Mouse (Mus musculus): ENCODE results near the gene Rhot1. TPM values are rescaled to one million over a fixed set of nuclear protein-coding genes. Genes with fewer than 3 reads are reported as not detected.

Gene Rhot1
- polyA plus RNA-seq (2012; rRNA removed): 30.3 and 35.5 TPM in 2 replicates

DNA sequence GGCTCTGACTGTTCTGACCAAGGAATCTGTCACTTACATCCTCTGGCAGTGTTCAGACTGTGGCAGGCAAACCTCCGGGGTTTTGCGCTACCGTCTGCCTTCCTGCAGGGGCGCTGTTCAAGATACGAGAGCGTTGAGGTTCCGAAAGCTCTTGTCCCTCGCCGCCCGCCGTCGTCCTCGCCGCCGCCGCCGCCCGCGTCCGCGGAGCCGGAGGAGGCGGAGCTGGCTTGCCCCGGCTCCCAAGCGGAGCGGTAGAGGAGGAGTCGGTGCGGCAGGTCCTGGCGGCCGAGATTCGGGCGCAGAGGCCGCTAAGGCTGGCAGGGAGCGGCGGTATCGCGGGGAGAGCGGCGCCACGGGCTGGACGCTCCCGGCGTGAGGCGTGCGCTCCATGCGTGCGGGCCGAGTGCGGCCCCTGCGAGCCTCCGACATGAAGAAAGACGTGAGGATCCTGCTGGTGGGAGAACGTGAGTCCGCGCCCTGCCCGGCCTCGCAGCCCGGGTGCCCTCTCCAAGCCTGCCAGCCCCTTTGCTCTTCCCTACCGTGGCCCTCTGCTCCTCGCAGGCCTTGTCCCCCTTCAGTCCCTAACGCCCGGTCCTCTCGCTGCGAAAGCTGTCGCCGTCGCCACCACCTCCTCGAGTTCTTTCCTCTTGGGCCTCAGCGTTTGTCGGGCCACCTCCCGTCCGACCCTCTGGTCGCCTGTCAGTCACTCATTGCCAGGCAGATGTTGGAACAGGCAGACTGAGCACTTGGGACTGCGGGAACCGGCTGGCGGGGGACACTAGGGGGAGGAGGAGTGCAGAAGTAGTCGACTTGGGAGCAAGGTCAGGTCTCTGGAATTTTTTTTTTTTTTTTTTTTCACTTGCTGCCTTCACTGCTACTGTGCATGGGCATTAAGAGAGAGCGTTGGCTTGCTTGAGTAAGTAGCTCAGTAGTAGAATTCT, at the start of gene Rhot1:
Gene Rhot1, plus strand, starts transcription at position 160 of the 941 bp plus-strand sequence.
- no peaks in the 10 kb centered on the region for H3K27me3 ChIP-seq (ENCODE audit: control insufficient read depth, insufficient read depth, low read length)
- peaks cover 2% of the 10 kb centered on the region for H3K4me1 ChIP-seq (ENCODE audit: control insufficient read depth, insufficient read depth, low read length)
- TF ChIP-seq CTCF (IDR thresholded peaks at IDR 0.05; ENCODE audit: control insufficient read depth, insufficient read depth, insufficient replicate concordance, low read depth, low read length) (peak; percentile 94), POLR2A (IDR thresholded peaks at IDR 0.05; ENCODE audit: control insufficient read depth, low read depth, low read length) (peak; percentile 74)
- no peaks in the 10 kb centered on the region for H3K36me3 ChIP-seq (ENCODE audit: control insufficient read depth, insufficient read depth, low read length)
- H3K27ac ChIP-seq (ENCODE audit: control insufficient read depth, insufficient read depth, low read depth, low read length): peak within 1 kb of the TSS; percentile 91
- peak within 1 kb of the TSS; percentile 98 for H3K4me3 ChIP-seq (ENCODE audit: control insufficient read depth, low read depth, low read length)

DNA sequence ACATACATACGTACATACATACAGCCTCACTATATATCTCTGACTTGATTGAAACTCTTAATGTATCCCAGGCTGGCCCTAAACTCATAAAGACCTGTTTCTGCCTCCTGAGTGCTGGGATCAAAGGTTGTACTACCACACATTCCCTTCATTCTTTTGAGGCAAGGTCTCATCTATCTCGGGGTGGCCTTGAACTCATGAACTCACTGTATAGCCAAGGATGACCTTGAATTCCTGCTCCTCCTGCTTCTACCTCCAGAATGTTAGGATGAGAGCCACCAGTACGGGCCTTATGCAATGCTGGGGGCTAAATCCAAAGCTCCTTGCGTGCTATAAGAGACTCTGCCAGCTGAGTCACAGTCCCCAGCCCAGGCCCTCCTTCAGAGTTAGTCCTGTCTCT, 47.8 kb upstream of the Rhot1 start:
- no peaks in the 10 kb centered on the region for H3K27me3 ChIP-seq (ENCODE audit: control insufficient read depth, insufficient read depth, low read length)
- no peak overlapping the region for H3K27ac ChIP-seq (ENCODE audit: control insufficient read depth, insufficient read depth, low read depth, low read length)
- H3K36me3 ChIP-seq (ENCODE audit: control insufficient read depth, insufficient read depth, low read length): no peaks in the 10 kb centered on the region
- no peak overlapping the region for H3K4me3 ChIP-seq (ENCODE audit: control insufficient read depth, low read depth, low read length)
- TF ChIP-seq CTCF (IDR thresholded peaks at IDR 0.05; ENCODE audit: control insufficient read depth, insufficient read depth, insufficient replicate concordance, low read depth, low read length) (no peak), POLR2A (IDR thresholded peaks at IDR 0.05; ENCODE audit: control insufficient read depth, low read depth, low read length) (no peak)
- no peaks in the 10 kb centered on the region; the same call in 1 of the 2 replicates for H3K4me1 ChIP-seq (ENCODE audit: control insufficient read depth, insufficient read depth, low read length)

DNA sequence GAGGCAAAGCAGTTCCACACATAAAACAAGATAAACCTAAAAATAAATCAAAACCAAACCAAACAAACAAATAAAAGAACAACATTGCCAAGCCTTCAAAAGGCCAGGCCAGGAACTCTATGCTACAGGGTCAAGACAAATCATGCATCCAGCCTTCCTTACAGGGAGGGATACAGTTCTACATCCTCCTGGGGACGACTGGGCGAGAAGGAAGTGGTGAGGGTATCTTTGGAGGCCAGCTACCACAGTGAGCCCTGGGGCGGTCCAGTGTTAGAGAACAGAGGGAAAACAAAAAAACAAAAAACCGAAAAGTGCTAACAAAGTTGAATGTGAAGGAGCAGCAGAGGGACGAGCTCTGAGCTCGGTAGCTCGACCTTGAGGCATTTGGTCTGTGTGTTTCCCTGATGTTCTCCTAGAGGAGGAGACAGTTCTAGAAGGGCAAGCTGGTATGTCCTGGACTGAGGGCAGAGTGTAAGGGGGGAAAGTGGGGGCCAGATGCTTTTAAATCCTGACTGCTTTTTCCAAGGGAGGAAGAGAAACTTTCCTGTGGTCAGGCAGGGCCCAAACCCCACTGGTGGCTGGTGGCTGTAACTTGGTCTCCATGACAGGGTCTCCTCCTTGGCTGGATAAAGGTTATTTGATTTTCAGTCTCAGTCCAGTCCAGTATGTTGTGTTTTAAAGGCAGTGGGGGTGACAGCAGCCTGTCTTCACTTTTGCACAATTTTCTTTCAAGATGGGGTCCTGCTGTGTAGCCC, 45.3 kb upstream of the Rhot1 start:
- TF ChIP-seq CTCF (IDR thresholded peaks at IDR 0.05; ENCODE audit: control insufficient read depth, insufficient read depth, insufficient replicate concordance, low read depth, low read length) (no peak), POLR2A (IDR thresholded peaks at IDR 0.05; ENCODE audit: control insufficient read depth, low read depth, low read length) (no peak)
- Histone ChIP-seq H3K27ac (ENCODE audit: control insufficient read depth, insufficient read depth, low read depth, low read length) (no peak overlapping the region), H3K36me3 (ENCODE audit: control insufficient read depth, insufficient read depth, low read length) (no peaks in the 10 kb centered on the region), H3K4me3 (ENCODE audit: control insufficient read depth, low read depth, low read length) (no peak overlapping the region), H3K4me1 (ENCODE audit: control insufficient read depth, insufficient read depth, low read length) (no peaks in the 10 kb centered on the region; the same call in 1 of the 2 replicates), H3K27me3 (ENCODE audit: control insufficient read depth, insufficient read depth, low read length) (no peaks in the 10 kb centered on the region)

DNA sequence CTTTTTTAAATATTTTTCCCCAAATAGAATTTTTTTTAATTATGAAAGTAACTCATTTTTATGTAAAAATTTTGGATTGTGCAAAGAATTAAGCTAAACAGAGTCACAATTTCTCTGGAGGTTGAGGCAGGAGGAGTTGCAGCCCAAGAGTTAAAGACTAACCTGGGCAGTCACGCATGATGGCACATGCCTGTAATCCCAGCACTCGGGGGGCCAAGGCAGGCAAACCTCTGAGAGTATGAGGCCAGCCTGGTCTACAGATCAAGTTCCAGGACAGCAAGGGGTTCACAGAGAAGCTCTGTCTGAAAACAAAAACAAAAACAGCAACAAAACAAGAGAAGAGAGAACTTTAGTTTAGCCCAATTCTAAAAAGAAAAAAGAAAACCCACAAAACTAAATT, 44.6 kb upstream of the Rhot1 start:
- H3K4me3 ChIP-seq (ENCODE audit: control insufficient read depth, low read depth, low read length): no peak overlapping the region
- no peak for TF ChIP-seq POLR2A (IDR thresholded peaks at IDR 0.05; ENCODE audit: control insufficient read depth, low read depth, low read length)
- TF ChIP-seq CTCF (IDR thresholded peaks at IDR 0.05; ENCODE audit: control insufficient read depth, insufficient read depth, insufficient replicate concordance, low read depth, low read length): no peak
- no peaks in the 10 kb centered on the region; the same call in 1 of the 2 replicates for H3K4me1 ChIP-seq (ENCODE audit: control insufficient read depth, insufficient read depth, low read length)
- no peaks in the 10 kb centered on the region for H3K27me3 ChIP-seq (ENCODE audit: control insufficient read depth, insufficient read depth, low read length)
- no peak overlapping the region for H3K27ac ChIP-seq (ENCODE audit: control insufficient read depth, insufficient read depth, low read depth, low read length)
- H3K36me3 ChIP-seq (ENCODE audit: control insufficient read depth, insufficient read depth, low read length): no peaks in the 10 kb centered on the region

DNA sequence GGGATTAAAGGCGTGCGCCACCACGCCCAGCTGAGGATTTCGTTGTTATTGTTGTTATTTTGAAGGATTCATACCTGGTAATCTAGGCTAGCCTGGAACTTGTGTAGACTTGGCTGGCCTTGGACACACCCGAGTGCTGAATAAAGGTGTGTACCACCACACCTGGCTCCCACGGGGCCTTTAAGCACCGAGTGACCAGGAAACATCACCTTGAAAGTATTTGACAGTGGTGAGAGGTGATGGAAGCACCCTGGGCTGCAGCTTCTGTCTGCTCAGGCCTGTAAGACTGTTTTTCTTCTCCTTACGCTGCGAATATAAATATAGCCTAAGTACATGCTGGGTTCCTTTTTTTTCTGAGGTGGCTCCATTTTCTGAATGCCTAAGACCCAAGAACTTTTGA, 40.7 kb upstream of the Rhot1 start:
- Histone ChIP-seq H3K4me3 (ENCODE audit: control insufficient read depth, low read depth, low read length) (no peak overlapping the region), H3K36me3 (ENCODE audit: control insufficient read depth, insufficient read depth, low read length) (no peaks in the 10 kb centered on the region), H3K4me1 (ENCODE audit: control insufficient read depth, insufficient read depth, low read length) (no peaks in the 10 kb centered on the region), H3K27me3 (ENCODE audit: control insufficient read depth, insufficient read depth, low read length) (no peaks in the 10 kb centered on the region), H3K27ac (ENCODE audit: control insufficient read depth, insufficient read depth, low read depth, low read length) (no peak overlapping the region)
- no peak for TF ChIP-seq CTCF (IDR thresholded peaks at IDR 0.05; ENCODE audit: control insufficient read depth, insufficient read depth, insufficient replicate concordance, low read depth, low read length)
- TF ChIP-seq POLR2A (IDR thresholded peaks at IDR 0.05; ENCODE audit: control insufficient read depth, low read depth, low read length): no peak

DNA sequence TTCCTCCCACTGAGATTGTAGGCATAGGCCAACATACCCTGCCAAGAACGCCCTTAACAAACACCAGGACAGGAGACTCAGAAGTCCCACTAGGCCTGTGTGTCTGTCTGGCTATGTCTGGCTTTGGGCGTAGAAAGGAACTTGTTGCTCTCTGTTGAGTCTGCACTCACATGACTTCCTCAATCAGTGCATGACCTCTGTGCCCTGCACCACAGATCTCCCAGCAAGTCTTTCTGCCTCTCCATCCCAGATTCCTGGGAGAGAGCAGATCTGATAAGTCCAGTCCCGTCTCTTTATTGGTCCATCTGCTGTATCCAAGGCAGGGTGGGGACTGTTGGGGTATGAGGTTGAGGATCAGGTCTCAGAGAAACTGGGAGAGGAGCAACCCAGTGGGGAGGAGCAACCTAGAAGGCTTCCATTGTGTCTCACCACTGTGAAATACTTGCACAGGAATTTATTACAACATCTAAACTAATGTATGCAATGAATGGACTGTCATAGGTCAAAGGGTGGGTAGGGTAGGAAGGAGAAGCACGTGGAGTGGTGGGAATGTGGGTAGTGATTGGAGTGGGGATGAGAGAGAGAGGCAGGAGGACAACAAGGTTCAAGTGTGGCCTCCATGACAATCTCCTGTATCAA, 40.1 kb upstream of the Rhot1 start:
- Histone ChIP-seq H3K4me3 (ENCODE audit: control insufficient read depth, low read depth, low read length) (no peak overlapping the region), H3K27ac (ENCODE audit: control insufficient read depth, insufficient read depth, low read depth, low read length) (no peak overlapping the region), H3K4me1 (ENCODE audit: control insufficient read depth, insufficient read depth, low read length) (no peaks in the 10 kb centered on the region), H3K36me3 (ENCODE audit: control insufficient read depth, insufficient read depth, low read length) (no peaks in the 10 kb centered on the region), H3K27me3 (ENCODE audit: control insufficient read depth, insufficient read depth, low read length) (no peaks in the 10 kb centered on the region)
- TF ChIP-seq CTCF (IDR thresholded peaks at IDR 0.05; ENCODE audit: control insufficient read depth, insufficient read depth, insufficient replicate concordance, low read depth, low read length) (no peak), POLR2A (IDR thresholded peaks at IDR 0.05; ENCODE audit: control insufficient read depth, low read depth, low read length) (no peak)

DNA sequence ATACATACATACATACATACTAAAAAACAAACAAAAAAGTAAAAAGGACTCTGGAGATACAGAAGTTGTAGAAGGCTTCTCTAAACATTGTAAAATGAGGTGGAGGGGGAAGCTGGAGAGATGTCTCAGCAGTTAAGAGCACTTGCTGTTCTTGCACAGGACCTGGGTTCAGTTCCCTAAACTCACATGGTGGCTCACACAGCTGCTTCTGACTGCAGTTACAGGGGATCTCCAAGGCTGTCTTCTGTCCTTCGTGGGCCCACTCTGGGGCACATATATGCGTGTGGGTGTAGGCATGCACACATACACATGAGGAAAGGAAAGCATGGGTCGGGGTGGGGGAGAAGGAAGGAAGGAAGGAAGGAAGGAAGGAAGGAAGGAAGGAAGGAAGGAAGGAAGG, 39.2 kb upstream of the Rhot1 start:
- TF ChIP-seq CTCF (IDR thresholded peaks at IDR 0.05; ENCODE audit: control insufficient read depth, insufficient read depth, insufficient replicate concordance, low read depth, low read length) (no peak), POLR2A (IDR thresholded peaks at IDR 0.05; ENCODE audit: control insufficient read depth, low read depth, low read length) (no peak)
- Histone ChIP-seq H3K27ac (ENCODE audit: control insufficient read depth, insufficient read depth, low read depth, low read length) (no peak overlapping the region), H3K4me3 (ENCODE audit: control insufficient read depth, low read depth, low read length) (no peak overlapping the region), H3K27me3 (ENCODE audit: control insufficient read depth, insufficient read depth, low read length) (no peaks in the 10 kb centered on the region), H3K4me1 (ENCODE audit: control insufficient read depth, insufficient read depth, low read length) (no peaks in the 10 kb centered on the region), H3K36me3 (ENCODE audit: control insufficient read depth, insufficient read depth, low read length) (no peaks in the 10 kb centered on the region)
